Mouse (Mus musculus): ENCODE results near the gene Mrps21. TPM values are rescaled to one million over a fixed set of nuclear protein-coding genes. Genes with fewer than 3 reads are reported as not detected.

Gene Mrps21
- total RNA-seq (2023), result 100 to 1,000 TPM; 115 to 123 TPM

GRCm38 (mm10) chr3:95871392-95871867 is at the start of gene Mrps21:
Gene Mrps21, minus strand, starts transcription at chr3:95871519.

GRCm38 (mm10) chr3:95904568-95904967 is 33.2 kb upstream of the Mrps21 start, which contains the start of gene Car14:
Gene Car14, minus strand, starts transcription at chr3:95904691.

GRCm38 (mm10) chr3:95893606-95894316 is 22.4 kb upstream of the Mrps21 start, which contains the start of gene Aph1a:
Gene Aph1a, plus strand, starts transcription at chr3:95893969.

DNA sequence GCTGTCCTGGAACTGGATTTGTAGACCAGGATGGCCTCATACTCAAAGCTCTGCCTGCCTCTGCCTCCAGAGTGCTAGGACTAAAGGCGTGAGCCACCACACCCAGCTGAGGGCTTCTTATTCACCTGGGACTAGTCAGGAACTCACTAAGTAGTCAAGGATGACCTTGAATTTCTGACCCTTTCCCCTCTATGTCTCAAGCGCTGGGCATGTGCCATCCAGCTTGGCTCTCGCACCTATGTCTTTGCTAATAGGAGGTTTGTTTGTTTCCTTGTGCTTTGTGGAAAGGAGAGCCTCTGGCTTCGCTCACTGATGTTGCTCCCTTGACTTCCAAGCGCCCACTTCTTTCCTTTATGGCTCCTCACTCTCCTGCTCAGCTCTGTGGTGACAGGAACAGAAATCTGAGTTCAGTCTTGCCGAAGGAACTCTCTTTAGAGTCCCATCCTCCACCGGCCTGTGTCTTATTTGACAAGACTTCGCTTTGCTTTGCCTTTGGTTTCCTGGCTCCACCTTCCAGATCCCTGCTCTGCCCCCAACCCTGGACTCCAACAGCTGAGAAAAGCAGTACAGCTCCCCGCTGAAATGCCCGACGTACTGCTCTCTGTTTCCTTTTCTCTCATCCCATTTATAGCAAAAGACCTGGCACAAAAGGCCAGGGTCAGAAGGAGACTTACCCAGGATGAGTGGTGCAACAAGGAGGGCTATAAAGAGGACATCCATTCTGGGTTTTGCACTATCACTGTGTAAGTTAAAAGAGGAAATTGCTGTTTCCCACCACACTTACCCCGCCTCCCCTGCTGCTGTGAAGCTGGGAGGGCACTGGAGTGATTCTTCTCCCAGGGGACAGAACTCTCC is 20.1 kb upstream of the Mrps21 start, which contains the start of gene BC028528:
Gene BC028528 (minus strand): TSS at position 795 of the 855 bp plus-strand sequence.

DNA sequence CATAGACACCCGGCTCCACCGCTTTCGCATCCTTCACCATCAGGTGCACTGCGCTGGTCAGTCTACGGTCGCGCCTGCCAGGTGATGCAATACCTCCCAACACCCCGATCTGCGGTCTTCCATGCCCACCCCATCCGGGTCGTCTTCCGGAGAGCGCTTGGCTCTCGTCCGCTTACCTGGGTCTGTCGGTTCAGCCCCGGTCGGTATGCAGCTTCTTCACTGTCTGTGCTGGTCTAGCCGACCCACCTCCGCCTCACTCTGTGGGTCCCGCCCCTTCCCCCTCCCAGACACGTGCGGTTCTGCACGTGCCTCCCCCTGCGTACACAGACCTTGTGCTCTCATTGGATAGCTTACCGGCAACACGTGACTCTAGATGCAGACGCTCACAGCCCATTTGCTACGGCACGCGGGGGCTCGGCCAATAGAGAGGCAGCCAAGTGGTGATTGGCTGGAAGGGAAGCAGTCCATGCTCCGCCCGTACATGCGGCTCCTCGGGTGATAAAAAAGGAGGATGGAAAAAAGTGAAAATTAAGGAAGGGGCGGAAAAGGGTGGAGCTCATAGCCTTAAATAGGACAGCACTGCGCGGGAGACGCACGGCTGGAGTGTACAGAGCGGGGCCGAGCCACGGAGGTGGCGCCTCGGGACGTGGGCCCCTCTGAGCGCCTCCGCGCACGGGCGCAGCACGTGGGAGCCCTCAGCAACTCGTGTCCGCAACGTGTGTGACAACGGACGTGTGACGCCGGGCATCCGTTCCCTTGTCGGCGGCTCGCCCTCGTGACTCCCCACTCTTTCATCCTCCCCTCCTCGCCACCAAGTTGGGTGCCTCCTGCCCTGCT is 10.9 kb upstream of the Mrps21 start, which contains the start of gene Ciart:
Gene Ciart (minus strand): TSS at position 273 of the 837 bp plus-strand sequence.

DNA sequence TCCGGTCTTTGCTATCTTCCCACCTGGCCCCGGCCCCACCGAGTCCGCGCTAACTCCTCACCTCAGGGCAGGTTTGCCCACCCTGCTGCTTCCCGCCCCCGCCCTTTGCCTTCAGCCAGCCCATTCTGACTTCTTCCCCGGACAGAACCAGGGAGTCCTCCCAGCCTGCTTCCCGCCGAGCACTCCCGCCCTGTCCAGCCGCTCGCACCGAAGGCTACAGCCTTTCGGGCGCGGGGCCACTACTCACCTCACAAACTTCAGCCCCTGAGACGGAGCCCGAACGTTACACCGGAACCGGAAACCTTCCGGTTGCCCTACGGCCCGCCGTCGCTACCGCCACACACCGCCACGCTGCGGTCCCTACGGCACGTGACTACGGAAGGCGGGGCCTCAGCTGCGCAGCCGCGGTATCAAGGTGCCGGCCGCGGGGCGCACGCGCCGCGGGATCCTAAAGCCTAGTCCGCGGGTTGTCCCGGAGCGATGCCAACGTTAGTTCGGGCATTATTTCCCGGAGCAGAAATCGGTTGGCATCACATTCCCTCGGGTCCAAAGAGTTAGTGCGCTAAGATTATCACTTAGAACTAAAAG is 15.7 kb downstream of the Mrps21 start, which contains the start of gene Prpf3:
Gene Prpf3 (minus strand): TSS at position 384 of the 588 bp plus-strand sequence.

GRCm38 (mm10) chr3:95818571-95819288 is 52.6 kb downstream of the Mrps21 start, which contains the start of gene Rprd2:
Gene Rprd2, minus strand, starts transcription at chr3:95818863.

Other genes with a start within 250 kb of the Mrps21 start
- gene Ensa, start 246.5 kb downstream of the Mrps21 start, total RNA-seq (2023), result 10 to 100 TPM; 66.0 to 72.8 TPM
- 100 to 1,000 TPM; 760 to 809 TPM for gene Mcl1, start 212.7 kb downstream of the Mrps21 start, total RNA-seq (2023)
- gene Adamtsl4, start 183.6 kb downstream of the Mrps21 start, total RNA-seq (2023), result 1 to 10 TPM in 1 of 2 experiments, under 1 TPM in 1; 0.88 to 4.0 TPM
- gene Ecm1, start 131.9 kb downstream of the Mrps21 start, total RNA-seq (2023), result 1 to 10 TPM; 4.6 to 8.3 TPM
- gene Tars2, start 111.3 kb downstream of the Mrps21 start, total RNA-seq (2023), result 10 to 100 TPM; 13.8 to 19.2 TPM
- 10 to 100 TPM; 45.9 to 48.8 TPM for gene Rprd2, start 52.7 kb downstream of the Mrps21 start, total RNA-seq (2023)
- gene Prpf3, start 15.6 kb downstream of the Mrps21 start, total RNA-seq (2023), result 10 to 100 TPM; 33.6 to 33.7 TPM
- gene Ciart, start 10.7 kb upstream of the Mrps21 start, total RNA-seq (2023), result 10 to 100 TPM in 1 of 2 experiments, 1 to 10 TPM in 1; 9.0 to 13.0 TPM
- 10 to 100 TPM; 35.1 to 40.1 TPM for gene BC028528, start 20.5 kb upstream of the Mrps21 start, total RNA-seq (2023)
- 10 to 100 TPM; 58.8 to 65.3 TPM for gene Aph1a, start 22.4 kb upstream of the Mrps21 start, total RNA-seq (2023)
- gene Car14, start 33.2 kb upstream of the Mrps21 start, total RNA-seq (2023), result not detected
- gene Anp32e, start 57.7 kb upstream of the Mrps21 start, total RNA-seq (2023), result 100 to 1,000 TPM in 1 of 2 experiments, 10 to 100 TPM in 1; 93.6 to 104 TPM
- 10 to 100 TPM; 51.4 to 57.8 TPM for gene Plekho1, start 124.5 kb upstream of the Mrps21 start, total RNA-seq (2023)
- 10 to 100 TPM; 13.5 to 17.9 TPM for gene Vps45, start 186.9 kb upstream of the Mrps21 start, total RNA-seq (2023)
- gene Otud7b, start 233.0 kb upstream of the Mrps21 start, total RNA-seq (2023), result 10 to 100 TPM; 15.9 to 17.8 TPM